Mouse (Mus musculus) CH12F3 (cell line): ENCODE results near the gene Ptprcap.

Experiments
- in situ Hi-C: fragments of 300-500 bp; cut with MboI; formaldehyde crosslinking; loops from 2 replicates; pipeline ENCODE4 v1.14.3; 2020; ENCODE audit warnings: low sequenced_read_pairs

Gene Ptprcap

GRCm38 (mm10) chr19:4194021-4194724, 40.8 kb downstream of the Ptprcap start:
- in situ Hi-C loops: no loop called here

GRCm38 (mm10) chr19:4194776-4195650, 41.6 kb downstream of the Ptprcap start:
- in situ Hi-C loops: no loop called here

GRCm38 (mm10) chr19:4196048-4196447, 42.6 kb downstream of the Ptprcap start:
- in situ Hi-C loops: no loop called here

GRCm38 (mm10) chr19:4196548-4196947, 43.1 kb downstream of the Ptprcap start:
- in situ Hi-C loops: no loop called here

- in situ Hi-C loops: no loop called here
Measured at GRCm38 (mm10) chr19:4197180-4197579, 43.8 kb downstream of the Ptprcap start.

DNA sequence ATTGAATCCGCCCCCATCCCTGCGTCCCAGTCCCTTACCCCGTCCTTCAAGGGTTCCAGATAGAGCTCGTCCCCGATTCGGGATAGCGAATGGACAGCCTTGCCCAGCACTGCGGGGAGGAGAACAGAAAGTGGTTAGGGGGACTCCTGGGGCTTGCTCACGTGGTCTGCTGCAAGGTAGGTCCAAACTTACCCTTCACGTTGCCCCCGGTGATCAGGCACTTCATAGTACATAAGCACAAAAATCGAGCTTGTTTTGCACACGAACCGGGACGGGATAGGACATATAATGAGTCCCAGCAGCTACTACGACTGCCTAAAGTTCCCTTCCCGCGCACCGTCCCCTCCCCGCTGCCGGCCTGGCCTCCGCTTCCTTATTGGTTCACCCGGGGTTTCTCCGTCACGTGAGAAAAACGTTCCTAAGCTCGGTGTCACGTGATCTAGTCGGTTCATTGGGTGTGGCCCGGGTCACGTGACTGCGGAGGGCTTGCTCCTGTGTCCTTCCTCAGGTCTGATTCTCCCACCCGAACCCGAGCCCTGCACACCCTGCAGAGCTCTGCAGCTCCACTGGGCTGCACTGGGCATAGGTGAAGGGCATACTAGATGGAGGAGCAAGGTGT, 48.0 kb downstream of the Ptprcap start, which contains the start of gene Rad9a:
Gene Rad9a (minus strand): TSS at position 372 of the 619 bp plus-strand sequence.
- in situ Hi-C loops: no loop called here

DNA sequence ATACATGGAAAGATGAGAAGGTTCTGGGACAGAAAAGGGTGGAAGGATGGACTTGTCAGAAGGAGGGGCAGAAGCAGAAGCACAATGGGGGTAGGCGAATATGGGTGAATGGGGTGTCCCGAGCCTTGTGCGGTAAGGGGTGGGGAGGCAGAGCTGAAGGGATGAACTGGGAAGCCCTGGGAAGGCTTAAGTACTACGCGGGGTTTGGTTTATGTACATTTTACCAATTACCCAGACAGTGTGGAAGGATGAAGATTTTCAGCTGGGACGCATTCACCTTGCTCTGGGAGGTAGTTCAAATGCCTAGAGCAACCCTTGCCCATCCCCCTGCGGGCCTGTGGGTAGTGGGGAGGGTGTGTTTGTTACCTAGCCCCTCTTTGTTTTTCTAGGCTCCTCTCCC, 48.7 kb downstream of the Ptprcap start:
- in situ Hi-C loops: no loop called here

GRCm38 (mm10) chr19:4203148-4203547, 49.7 kb downstream of the Ptprcap start:
- in situ Hi-C loops: no loop called here

- in situ Hi-C loops: no loop called here
Measured at GRCm38 (mm10) chr19:4203604-4204326, 50.4 kb downstream of the Ptprcap start.

- in situ Hi-C loops: no loop called here
Measured at GRCm38 (mm10) chr19:4204889-4205288, 51.5 kb downstream of the Ptprcap start.
